Mouse (Mus musculus) right cerebral cortex, adult 2 months (tissue): ENCODE data around the gene Gpha2.
A peak's percentile ranks its signal among the peaks of the same experiment; 100 is the strongest.

ENCODE experiments used
- DNase-seq, 2 experiments: peaks; one replicate each; pipeline ENCODE4 v3.0.0; 2021 to 2022; ENCODE audit warnings: low spot score in 2 of 2

Gpha2 gene

GRCm38 (mm10) chr19:6241274-6242107 lies 15.3 kb downstream of the Gpha2 start, which contains the start of gene Atg2a:
Gene Atg2a, plus strand, starts transcription at chr19:6241668.
- DNase-seq = peak; percentile 96 to 97

GRCm38 (mm10) chr19:6242281-6242680 lies 16.1 kb downstream of the Gpha2 start:
- no peak for DNase-seq

- no peak for DNase-seq
Observed at GRCm38 (mm10) chr19:6243226-6243625, 17.0 kb downstream of the Gpha2 start.

- no peak for DNase-seq
Observed at GRCm38 (mm10) chr19:6245806-6246205, 19.6 kb downstream of the Gpha2 start.

- no peak for DNase-seq
Observed at GRCm38 (mm10) chr19:6247526-6248300, 21.5 kb downstream of the Gpha2 start.

GRCm38 (mm10) chr19:6253021-6253420 lies 26.8 kb downstream of the Gpha2 start:
- DNase-seq = no peak

GRCm38 (mm10) chr19:6260428-6260827 lies 34.2 kb downstream of the Gpha2 start:
- no peak for DNase-seq

GRCm38 (mm10) chr19:6260946-6261345 lies 34.8 kb downstream of the Gpha2 start:
- DNase-seq = no peak

GRCm38 (mm10) chr19:6261379-6261778 lies 35.2 kb downstream of the Gpha2 start:
- DNase-seq = no peak

- DNase-seq = peak in 1 of 2 experiments; percentile 46
Observed at GRCm38 (mm10) chr19:6262222-6262621, 36.0 kb downstream of the Gpha2 start.

- DNase-seq = no peak
Observed at GRCm38 (mm10) chr19:6262839-6263433, 36.8 kb downstream of the Gpha2 start.

- peak; percentile 44 to 57 for DNase-seq
Observed at GRCm38 (mm10) chr19:6264200-6264599, 38.0 kb downstream of the Gpha2 start.

GRCm38 (mm10) chr19:6264945-6265344 lies 38.8 kb downstream of the Gpha2 start:
- DNase-seq = no peak

- no peak for DNase-seq
Observed at GRCm38 (mm10) chr19:6265727-6266182, 39.6 kb downstream of the Gpha2 start.

- DNase-seq = no peak
Observed at GRCm38 (mm10) chr19:6267306-6268169, 41.4 kb downstream of the Gpha2 start.

GRCm38 (mm10) chr19:6268170-6268528 lies 42.0 kb downstream of the Gpha2 start:
- peak; percentile 87 to 88 for DNase-seq

GRCm38 (mm10) chr19:6268670-6269132 lies 42.5 kb downstream of the Gpha2 start:
- DNase-seq = no peak

- DNase-seq = no peak
Observed at GRCm38 (mm10) chr19:6269798-6270475, 43.8 kb downstream of the Gpha2 start.

GRCm38 (mm10) chr19:6270661-6271060 lies 44.5 kb downstream of the Gpha2 start:
- no peak for DNase-seq

- DNase-seq = no peak
Observed at GRCm38 (mm10) chr19:6271206-6271605, 45.0 kb downstream of the Gpha2 start.

- DNase-seq = no peak
Observed at GRCm38 (mm10) chr19:6272053-6272452, 45.9 kb downstream of the Gpha2 start.
